Mouse (Mus musculus) urinary bladder, adult 2 months (tissue): ENCODE measurements around the gene Ldhd. TPM values are rescaled to one million over a fixed set of nuclear protein-coding genes. Genes with fewer than 3 reads are reported as not detected.

Experiments
- DNase-seq: peaks from one replicate; pipeline ENCODE4 v3.0.0; 2022; ENCODE audit warnings: low spot score
- polyA plus RNA-seq: library from polyadenylated mRNA; depleted of rRNA; stranded (reverse); fragments of >200 nt; gene quantifications from 2 replicates; pipeline ENCODE4 v1.2.3, GENCODE M21; 2012

The Ldhd gene
- polyA plus RNA-seq, 1 experiment, result 20.2 TPM

GRCm38 (mm10) chr8:111627923-111628322, 2.3 kb downstream of the Ldhd start:
- no peak for DNase-seq

- DNase-seq, result no peak
Observed at GRCm38 (mm10) chr8:111626933-111627332, 3.2 kb downstream of the Ldhd start.

- DNase-seq, result no peak
Observed at GRCm38 (mm10) chr8:111626528-111626820, 3.7 kb downstream of the Ldhd start.

- peak; percentile 59 for DNase-seq
Observed at GRCm38 (mm10) chr8:111625694-111626527, 4.3 kb downstream of the Ldhd start.

- DNase-seq, result no peak
Observed at GRCm38 (mm10) chr8:111624853-111625221, 5.3 kb downstream of the Ldhd start.

GRCm38 (mm10) chr8:111624081-111624852, 5.9 kb downstream of the Ldhd start:
- DNase-seq, result peak; percentile 47

- no peak for DNase-seq
Observed at GRCm38 (mm10) chr8:111622553-111622952, 7.6 kb downstream of the Ldhd start.

GRCm38 (mm10) chr8:111622104-111622503, 8.1 kb downstream of the Ldhd start:
- no peak for DNase-seq

GRCm38 (mm10) chr8:111619936-111620335, 10.2 kb downstream of the Ldhd start:
- no peak for DNase-seq

GRCm38 (mm10) chr8:111618273-111618672, 11.9 kb downstream of the Ldhd start:
- no peak for DNase-seq

- DNase-seq, result no peak
Observed at GRCm38 (mm10) chr8:111617812-111618211, 12.4 kb downstream of the Ldhd start.

GRCm38 (mm10) chr8:111614786-111615701, 15.1 kb downstream of the Ldhd start:
- DNase-seq, result no peak

- DNase-seq, result no peak
Observed at GRCm38 (mm10) chr8:111613181-111613580, 17.0 kb downstream of the Ldhd start.

- no peak for DNase-seq
Observed at GRCm38 (mm10) chr8:111607414-111607813, 22.8 kb downstream of the Ldhd start.

GRCm38 (mm10) chr8:111606961-111607360, 23.2 kb downstream of the Ldhd start:
- DNase-seq, result no peak

GRCm38 (mm10) chr8:111604986-111605385, 25.2 kb downstream of the Ldhd start:
- no peak for DNase-seq

GRCm38 (mm10) chr8:111602050-111602449, 28.1 kb downstream of the Ldhd start:
- no peak for DNase-seq

GRCm38 (mm10) chr8:111599707-111600444, 30.3 kb downstream of the Ldhd start:
- no peak for DNase-seq

- no peak for DNase-seq
Observed at GRCm38 (mm10) chr8:111597310-111597709, 32.9 kb downstream of the Ldhd start.

- DNase-seq, result no peak
Observed at GRCm38 (mm10) chr8:111596485-111596821, 33.7 kb downstream of the Ldhd start.

GRCm38 (mm10) chr8:111595712-111596484, 34.3 kb downstream of the Ldhd start:
- no peak for DNase-seq
